Mouse (Mus musculus) myocyte (in vitro differentiated cells): ENCODE measurements around the gene Med13. TPM values are rescaled to one million over a fixed set of nuclear protein-coding genes. Genes with fewer than 3 reads are reported as not detected.

Experiments used
- H3K27me3 ChIP-seq: one replicate; pipeline ENCODE4 v1.6.1; 2011; ENCODE audit not compliant: control insufficient read depth, insufficient read depth, insufficient read length
- H3K36me3 ChIP-seq: one replicate; pipeline ENCODE4 v1.6.1; 2011; ENCODE audit not compliant: control insufficient read depth, insufficient read depth
- H3K4me2 ChIP-seq: one replicate; pipeline ENCODE4 v1.6.1; 2011; ENCODE audit warnings: low read depth, control low read depth
- H3K4me3 ChIP-seq: one replicate; pipeline ENCODE4 v1.5.1; 2011; ENCODE audit warnings: mild to moderate bottlenecking, control low read depth, moderate library complexity
- H3K79me2 ChIP-seq: one replicate; pipeline ENCODE4 v1.6.1; 2011; ENCODE audit not compliant: control insufficient read depth, insufficient read depth
- H3ac ChIP-seq: one replicate; pipeline ENCODE4 v1.6.1; 2011; ENCODE audit not compliant: control insufficient read depth, insufficient read length
- CEBPB ChIP-seq: IDR thresholded peaks from 2 replicates; pipeline ENCODE4 v1.6.1; 2011; ENCODE audit warnings: mild to moderate bottlenecking, moderate library complexity; ENCODE audit not compliant: poor library complexity, insufficient read depth, severe bottlenecking
- E2F4 ChIP-seq: IDR thresholded peaks from one replicate; pipeline ENCODE4 v1.6.1; 2011; ENCODE audit warnings: mild to moderate bottlenecking, control low read depth, moderate library complexity; ENCODE audit not compliant: insufficient read depth
- MAX ChIP-seq: IDR thresholded peaks from one replicate; pipeline ENCODE4 v1.6.1; 2011; ENCODE audit warnings: low read depth, mild to moderate bottlenecking, control low read depth
- MYOD1 ChIP-seq, 3 experiments: IDR thresholded peaks; one replicate each; pipeline ENCODE4 v1.6.1; 2011; ENCODE audit warnings: control low read depth in 2 of 3, low read depth in 2 of 3, mild to moderate bottlenecking in 2 of 3, moderate library complexity in 1 of 3; ENCODE audit not compliant: insufficient read length in 2 of 3, control insufficient read depth in 1 of 3
- MYOG ChIP-seq, 3 experiments: IDR thresholded peaks; one replicate each; pipeline ENCODE4 v1.6.1; 2011; ENCODE audit warnings: control low read depth in 2 of 3, low read depth in 2 of 3, mild to moderate bottlenecking in 2 of 3; ENCODE audit not compliant: insufficient read length in 2 of 3, control insufficient read depth in 1 of 3, insufficient read depth in 1 of 3
- POLR2A ChIP-seq: IDR thresholded peaks from one replicate; pipeline ENCODE4 v1.6.1; 2011; ENCODE audit warnings: low read depth, mild to moderate bottlenecking, control low read depth, moderate library complexity; ENCODE audit not compliant: insufficient read length
- POLR2AphosphoS2 ChIP-seq: IDR thresholded peaks from one replicate; pipeline ENCODE4 v1.6.1; 2011; ENCODE audit warnings: low read depth, control low read depth; ENCODE audit not compliant: insufficient read length
- REST ChIP-seq: IDR thresholded peaks from one replicate; pipeline ENCODE4 v1.6.1; 2011; ENCODE audit warnings: mild to moderate bottlenecking, control low read depth, moderate library complexity; ENCODE audit not compliant: insufficient read depth, insufficient read length
- SRF ChIP-seq: IDR thresholded peaks from one replicate; pipeline ENCODE4 v1.6.1; 2011; ENCODE audit warnings: low read depth; ENCODE audit not compliant: control insufficient read depth, insufficient read length
- TCF12 ChIP-seq: IDR thresholded peaks from one replicate; pipeline ENCODE4 v1.6.1; 2011; ENCODE audit warnings: mild to moderate bottlenecking, control low read depth; ENCODE audit not compliant: poor library complexity, insufficient read depth, severe bottlenecking
- TCF3 ChIP-seq: IDR thresholded peaks from one replicate; pipeline ENCODE4 v1.6.1; 2011; ENCODE audit warnings: low read depth, control low read depth; ENCODE audit not compliant: insufficient read length
- USF1 ChIP-seq: IDR thresholded peaks from one replicate; pipeline ENCODE4 v1.6.1; 2011; ENCODE audit warnings: low read depth, mild to moderate bottlenecking, control low read depth, moderate library complexity
- polyA plus RNA-seq: library from polyadenylated mRNA; unstranded; fragments of >200 nt; fragmentation: generic; extraction: Trizol; gene quantifications from one replicate; pipeline ENCODE4 v1.2.1, GENCODE M21; 2012; ENCODE audit warnings: missing spikeins

Gene Med13
- polyA plus RNA-seq, 1 experiment: 6.2 TPM

- TF ChIP-seq MAX (no peak), MYOD1 (IDR thresholded peaks at IDR 0.05; ENCODE audit: control insufficient read depth in 1 of 3, insufficient read length in 2 of 3, low read depth in 2 of 3) (no peak), REST (no peak), MYOG (IDR thresholded peaks at IDR 0.05; ENCODE audit: control insufficient read depth in 1 of 3, insufficient read depth in 1 of 3, insufficient read length in 2 of 3, low read depth in 2 of 3) (no peak), TCF12 (no peak), USF1 (no peak), POLR2A (no peak), TCF3 (no peak), CEBPB (no peak), SRF (no peak), E2F4 (no peak), POLR2AphosphoS2 (no peak)
- H3K4me3 ChIP-seq: no peak overlapping the region
- no peak overlapping the region for H3ac ChIP-seq
- H3K79me2 ChIP-seq: no peaks in the 10 kb centered on the region
- no peaks in the 10 kb centered on the region for H3K36me3 ChIP-seq
- no peaks in the 10 kb centered on the region for H3K27me3 ChIP-seq
- no peak overlapping the region for H3K4me2 ChIP-seq
Measured at GRCm38 (mm10) chr11:86376707-86377106, 19.3 kb upstream of the Med13 start.

GRCm38 (mm10) chr11:86375086-86375485 is 17.7 kb upstream of the Med13 start:
- Histone ChIP-seq H3ac (no peak overlapping the region), H3K79me2 (no peaks in the 10 kb centered on the region), H3K4me2 (no peak overlapping the region), H3K36me3 (no peaks in the 10 kb centered on the region), H3K4me3 (no peak overlapping the region), H3K27me3 (no peaks in the 10 kb centered on the region)
- no peak for TF ChIP-seq MYOD1 (IDR thresholded peaks at IDR 0.05; ENCODE audit: control insufficient read depth in 1 of 3, insufficient read length in 2 of 3, low read depth in 2 of 3)
- TF ChIP-seq POLR2AphosphoS2: no peak
- TF ChIP-seq TCF12: no peak
- TF ChIP-seq MAX: no peak
- TF ChIP-seq REST: no peak
- no peak for TF ChIP-seq MYOG (IDR thresholded peaks at IDR 0.05; ENCODE audit: control insufficient read depth in 1 of 3, insufficient read depth in 1 of 3, insufficient read length in 2 of 3, low read depth in 2 of 3)
- no peak for TF ChIP-seq POLR2A
- no peak for TF ChIP-seq USF1
- TF ChIP-seq TCF3: no peak
- TF ChIP-seq SRF: no peak
- no peak for TF ChIP-seq CEBPB
- TF ChIP-seq E2F4: no peak

- Histone ChIP-seq H3K27me3 (no peaks in the 10 kb centered on the region), H3K4me2 (no peak overlapping the region), H3K4me3 (no peak overlapping the region), H3ac (no peak overlapping the region), H3K36me3 (no peaks in the 10 kb centered on the region), H3K79me2 (no peaks in the 10 kb centered on the region)
- TF ChIP-seq USF1: no peak
- no peak for TF ChIP-seq MYOG (IDR thresholded peaks at IDR 0.05; ENCODE audit: control insufficient read depth in 1 of 3, insufficient read depth in 1 of 3, insufficient read length in 2 of 3, low read depth in 2 of 3)
- no peak for TF ChIP-seq E2F4
- TF ChIP-seq TCF12: no peak
- TF ChIP-seq POLR2A: no peak
- no peak for TF ChIP-seq MAX
- TF ChIP-seq TCF3: no peak
- TF ChIP-seq REST: no peak
- TF ChIP-seq POLR2AphosphoS2: no peak
- TF ChIP-seq SRF: no peak
- no peak for TF ChIP-seq MYOD1 (IDR thresholded peaks at IDR 0.05; ENCODE audit: control insufficient read depth in 1 of 3, insufficient read length in 2 of 3, low read depth in 2 of 3)
- TF ChIP-seq CEBPB: no peak
Measured at GRCm38 (mm10) chr11:86371266-86371665, 13.9 kb upstream of the Med13 start.

GRCm38 (mm10) chr11:86369860-86370259 is 12.5 kb upstream of the Med13 start:
- no peaks in the 10 kb centered on the region for H3K79me2 ChIP-seq
- no peaks in the 10 kb centered on the region for H3K27me3 ChIP-seq

More at GRCm38 (mm10) chr11:86369860-86370259, 12.5 kb upstream of the Med13 start:
- no peak for TF ChIP-seq TCF3
- TF ChIP-seq POLR2AphosphoS2: no peak
- TF ChIP-seq TCF12: no peak
- no peak for TF ChIP-seq USF1
- no peak for TF ChIP-seq MYOD1 (IDR thresholded peaks at IDR 0.05; ENCODE audit: control insufficient read depth in 1 of 3, insufficient read length in 2 of 3, low read depth in 2 of 3)
- TF ChIP-seq CEBPB: no peak
- no peak for TF ChIP-seq E2F4
- TF ChIP-seq MYOG (IDR thresholded peaks at IDR 0.05; ENCODE audit: control insufficient read depth in 1 of 3, insufficient read depth in 1 of 3, insufficient read length in 2 of 3, low read depth in 2 of 3): no peak
- TF ChIP-seq POLR2A: no peak
- TF ChIP-seq SRF: no peak
- no peak for TF ChIP-seq MAX
- no peak for TF ChIP-seq REST
- Histone ChIP-seq H3ac (no peak overlapping the region), H3K36me3 (no peaks in the 10 kb centered on the region), H3K4me3 (no peak overlapping the region), H3K4me2 (no peak overlapping the region)
